Mouse (Mus musculus) embryonic stem cell, embryonic (primary cell): ENCODE measurements around the gene Slc38a4.

ENCODE experiments used
- CTCF ChIA-PET, 4 experiments: fragments of 300-600 bp in 2 of 4; fragments of 350-600 bp in 2 of 4; sonication (Branson Sonifier 250); formaldehyde crosslinking; loops; one replicate each; lab custom pipeline; 2022; ENCODE audit warnings: inconsistent platforms in 2 of 4; lab: Charles Lee
- POLR2A ChIA-PET, 4 experiments: fragments of 300-600 bp in 2 of 4; fragments of 350-600 bp in 2 of 4; sonication (Branson Sonifier 250); formaldehyde crosslinking; loops; one replicate each; lab custom pipeline; 2022; ENCODE audit warnings: antibody characterized with exemption in 4 of 4, inconsistent platforms in 1 of 4; lab: Charles Lee

The Slc38a4 gene

GRCm38 (mm10) chr15:97060973-97061372 lies 5.2 kb upstream of the Slc38a4 start:
- CTCF ChIA-PET: no interaction called here
- POLR2A ChIA-PET: interaction anchor here in 2 of 4 experiments (0.7 to 4.9 kb wide), 9 partner anchors 10 to 106 kb away, joined by 3 to 27 read pairs (median 9); no protein-coding TSS in a partner anchor

GRCm38 (mm10) chr15:97060571-97060970 lies 4.8 kb upstream of the Slc38a4 start:
- ChIA-PET POLR2A (interaction anchor here in 2 of 4 experiments (1.0 to 4.9 kb wide), 11 partner anchors 9 to 107 kb away, joined by 3 to 27 read pairs (median 9); no protein-coding TSS in a partner anchor), CTCF (interaction anchor here in 2 of 4 experiments (1.2 to 1.6 kb wide), 2 partner anchors 65 kb away, joined by 3 read pairs; no protein-coding TSS in a partner anchor)

- ChIA-PET CTCF (interaction anchor here in 2 of 4 experiments (0.6 to 1.6 kb wide), 3 partner anchors 22 to 66 kb away, joined by 3 read pairs; no protein-coding TSS in a partner anchor), POLR2A (interaction anchor here in 3 of 4 experiments (1.0 to 4.9 kb wide), 18 partner anchors 10 to 336 kb away, joined by 3 to 27 read pairs (median 8); no protein-coding TSS in a partner anchor)
Observed at GRCm38 (mm10) chr15:97060102-97060501, 4.3 kb upstream of the Slc38a4 start.

GRCm38 (mm10) chr15:97059071-97060041 lies 3.6 kb upstream of the Slc38a4 start:
- POLR2A ChIA-PET: interaction anchor here (0.7 to 4.9 kb wide), 43 partner anchors 8 to 567 kb away, joined by 3 to 27 read pairs (median 5); no protein-coding TSS in a partner anchor
- CTCF ChIA-PET: interaction anchor here in 2 of 4 experiments (0.6 to 1.6 kb wide), 6 partner anchors 21 to 507 kb away, joined by 3 to 5 read pairs (median 3); no protein-coding TSS in a partner anchor

GRCm38 (mm10) chr15:97054767-97055489 lies 828 bp downstream of the Slc38a4 start:
- CTCF ChIA-PET: interaction anchor here in 1 of 4 experiments (1.1 kb wide), 1 partner anchor 71 kb away, joined by 3 read pairs; no protein-coding TSS in a partner anchor
- POLR2A ChIA-PET: interaction anchor here in 2 of 4 experiments (0.5 to 2.8 kb wide), 19 partner anchors 8 to 948 kb away, joined by 3 to 18 read pairs (median 5); no protein-coding TSS in a partner anchor

DNA sequence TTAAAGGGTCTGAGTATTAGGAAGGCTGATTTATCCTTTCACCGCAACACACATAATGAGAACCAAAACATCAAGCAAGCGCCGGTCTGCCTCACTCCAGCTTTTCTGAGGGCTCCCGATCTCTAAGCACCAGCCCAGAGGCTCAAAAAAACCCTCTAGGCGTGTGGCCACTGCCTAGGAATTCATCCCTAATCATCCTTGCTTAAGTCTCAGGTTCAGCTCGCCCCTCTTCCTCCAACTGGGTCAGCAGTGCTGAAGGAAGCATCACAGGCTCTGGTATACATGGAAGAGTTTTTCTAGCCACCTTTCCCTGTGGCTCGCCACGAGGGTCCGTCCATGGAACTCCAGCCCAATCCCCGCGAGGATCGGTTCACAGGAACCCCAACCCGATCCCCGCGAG lies 1.6 kb downstream of the Slc38a4 start:
- CTCF ChIA-PET: no interaction called here
- POLR2A ChIA-PET: interaction anchor here in 2 of 4 experiments (1.1 to 2.8 kb wide), 9 partner anchors 9 to 71 kb away, joined by 3 to 16 read pairs (median 6); no protein-coding TSS in a partner anchor

- CTCF ChIA-PET: interaction anchor here in 1 of 4 experiments (0.5 kb wide), 1 partner anchor 1472 kb away, joined by 3 read pairs; no protein-coding TSS in a partner anchor
Observed at GRCm38 (mm10) chr15:97050436-97050835, 5.3 kb downstream of the Slc38a4 start.

DNA sequence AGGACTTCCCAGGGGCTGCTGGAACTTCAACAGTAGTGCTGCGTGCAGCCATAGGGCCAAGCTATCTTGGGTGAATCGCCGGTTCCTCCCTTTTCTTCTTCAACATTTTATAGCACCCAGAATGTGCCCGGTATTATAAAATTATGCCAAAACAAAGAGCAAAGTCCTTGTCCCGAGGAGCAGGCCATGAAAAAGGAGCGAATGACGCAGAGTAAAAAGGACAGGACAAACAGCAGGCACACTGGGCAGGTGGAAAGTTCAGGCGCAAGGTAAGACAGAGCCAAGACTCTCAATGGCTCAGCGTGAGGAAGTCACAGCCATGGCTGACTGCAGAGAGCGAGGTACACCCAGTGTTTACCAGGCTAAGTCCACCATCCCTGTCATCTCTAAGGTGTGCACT lies 5.7 kb downstream of the Slc38a4 start:
- POLR2A ChIA-PET: interaction anchor here in 3 of 4 experiments (0.6 to 4.8 kb wide), 16 partner anchors 9 to 502 kb away, joined by 3 to 37 read pairs (median 8); no protein-coding TSS in a partner anchor
- CTCF ChIA-PET: interaction anchor here in 1 of 4 experiments (1.1 kb wide), 1 partner anchor 102 kb away, joined by 3 read pairs; no protein-coding TSS in a partner anchor

More at GRCm38 (mm10) chr15:97050436-97050835, 5.3 kb downstream of the Slc38a4 start:
- POLR2A ChIA-PET: interaction anchor here in 3 of 4 experiments (0.6 to 4.8 kb wide), 15 partner anchors 8 to 503 kb away, joined by 3 to 37 read pairs (median 9); no protein-coding TSS in a partner anchor

DNA sequence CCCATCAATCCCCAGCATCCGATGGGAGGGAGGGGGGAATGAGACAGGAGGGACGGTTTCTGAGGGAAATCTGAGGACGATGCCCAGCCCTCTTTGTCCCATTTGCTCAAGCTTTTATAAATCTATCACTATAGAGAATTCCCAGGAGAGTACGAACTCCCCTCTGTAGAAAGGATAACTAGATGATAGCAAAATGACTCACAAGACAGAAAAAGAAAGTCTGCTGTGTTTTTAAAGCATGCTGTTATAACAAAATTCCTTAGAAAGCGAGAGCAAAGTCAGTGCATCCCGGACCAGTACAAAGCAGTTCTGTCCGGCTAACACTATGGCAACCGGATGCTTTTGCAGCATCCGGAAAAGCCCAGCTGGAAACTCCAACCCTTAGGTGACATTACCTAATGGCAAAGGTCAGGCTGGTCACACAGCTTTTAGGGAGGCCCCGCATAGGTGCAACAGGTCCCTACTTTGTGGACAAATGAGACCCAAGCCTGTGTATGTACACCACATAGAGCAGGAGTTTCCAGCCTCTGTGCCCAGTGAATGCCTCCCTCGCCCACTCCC lies 6.4 kb downstream of the Slc38a4 start:
- POLR2A ChIA-PET: interaction anchor here (0.6 to 4.8 kb wide), 19 partner anchors 9 to 544 kb away, joined by 3 to 37 read pairs (median 6); no protein-coding TSS in a partner anchor
- CTCF ChIA-PET: interaction anchor here in 1 of 4 experiments (1.1 kb wide), 1 partner anchor 101 kb away, joined by 3 read pairs; no protein-coding TSS in a partner anchor

DNA sequence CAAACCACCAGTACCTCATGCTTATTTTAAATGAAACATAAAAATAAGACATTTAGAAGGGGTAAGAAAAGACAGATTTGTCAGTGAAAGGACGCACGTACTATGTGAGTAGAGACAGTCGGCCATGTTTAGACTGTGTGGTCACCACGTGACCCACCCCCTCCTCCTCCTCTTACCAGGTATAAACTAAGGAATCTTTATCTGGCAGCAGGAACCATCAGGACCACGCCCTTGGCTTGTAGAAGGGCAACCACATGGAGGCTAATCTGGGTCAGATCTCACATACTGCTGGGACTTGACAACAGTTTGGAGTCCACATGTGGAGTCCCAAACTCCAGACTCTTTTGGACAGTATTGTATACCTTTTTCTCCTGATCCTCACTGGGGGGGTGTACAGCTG lies 7.5 kb downstream of the Slc38a4 start:
- ChIA-PET POLR2A (no interaction called here), CTCF (no interaction called here)

DNA sequence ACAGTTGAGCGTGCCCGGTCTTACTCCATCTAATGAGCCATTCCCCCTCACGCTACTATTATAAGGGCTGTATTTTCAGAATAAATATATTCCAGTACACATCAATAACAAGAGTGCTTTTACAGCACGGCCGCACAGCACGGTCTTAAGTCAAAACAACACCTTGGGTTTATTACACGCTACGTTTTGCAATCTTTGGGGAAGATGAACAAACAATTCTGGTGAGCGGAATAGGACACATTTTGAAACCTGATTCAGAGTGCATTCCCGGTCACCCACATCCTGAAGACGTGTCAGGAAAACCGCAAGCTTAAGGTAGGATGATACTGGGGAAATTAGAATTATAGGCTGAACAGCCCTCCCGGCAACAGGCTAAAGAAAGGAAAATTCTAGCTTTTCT lies 11.8 kb downstream of the Slc38a4 start:
- CTCF ChIA-PET: interaction anchor here in 1 of 4 experiments (0.7 kb wide), 1 partner anchor 16 kb away, joined by 3 read pairs; no protein-coding TSS in a partner anchor
- POLR2A ChIA-PET: interaction anchor here in 2 of 4 experiments (1.1 to 3.9 kb wide), 8 partner anchors 9 to 123 kb away, joined by 4 to 27 read pairs (median 9); partner anchors contain the start of gene Slc38a4 (in 1 of the 2)

DNA sequence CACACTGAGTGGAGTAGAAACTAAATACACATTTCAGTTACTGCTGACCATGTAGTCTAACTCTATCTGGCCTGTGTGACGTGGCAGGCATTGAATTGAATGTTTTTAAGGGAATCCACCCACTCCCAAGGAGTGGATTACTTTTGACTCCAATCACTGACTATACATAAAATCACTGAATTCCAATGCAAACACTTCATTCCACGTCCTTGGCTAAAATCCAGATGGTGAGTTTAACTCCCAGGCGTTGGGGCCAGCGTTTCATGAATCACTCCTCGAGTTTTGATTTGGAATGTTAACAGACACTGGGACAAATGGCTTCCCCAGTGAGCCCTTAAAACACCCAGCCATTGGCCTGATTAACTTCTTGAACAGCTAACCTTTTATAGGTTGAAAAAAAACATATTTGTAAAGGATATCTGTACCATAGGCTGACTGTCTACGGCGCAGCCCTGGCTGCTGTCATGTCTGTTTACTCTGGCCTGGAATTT lies 13.7 kb downstream of the Slc38a4 start:
- CTCF ChIA-PET: no interaction called here
- POLR2A ChIA-PET: interaction anchor here in 1 of 4 experiments (2.4 kb wide), 1 partner anchor 17 kb away, joined by 11 read pairs; no protein-coding TSS in a partner anchor

DNA sequence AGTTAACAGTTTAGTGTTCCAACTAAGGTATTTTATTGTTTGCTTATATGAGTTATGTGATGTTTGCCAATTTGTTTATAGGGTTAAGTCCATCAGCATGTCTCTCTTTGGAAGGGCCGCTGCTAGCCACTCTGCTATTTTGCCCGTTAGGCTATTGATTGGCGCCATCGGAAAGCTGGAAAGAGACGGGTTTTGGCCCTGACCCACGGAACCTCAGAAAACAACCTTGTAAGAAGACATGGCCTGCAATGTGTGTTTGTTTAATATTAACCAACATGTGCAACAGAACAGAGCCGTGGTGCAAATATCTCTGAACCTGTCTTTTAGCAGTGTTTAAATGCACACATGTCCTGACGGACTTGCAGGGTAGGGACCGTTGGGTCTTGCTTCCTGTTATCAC lies 14.6 kb downstream of the Slc38a4 start:
- ChIA-PET CTCF (interaction anchor here in 1 of 4 experiments (1.4 kb wide), 1 partner anchor 85 kb away, joined by 3 read pairs; no protein-coding TSS in a partner anchor), POLR2A (interaction anchor here in 2 of 4 experiments (0.8 to 3.1 kb wide), 10 partner anchors 9 to 126 kb away, joined by 3 to 21 read pairs (median 8); partner anchors contain the start of gene Slc38a4 (in 1 of the 2))

- POLR2A ChIA-PET: interaction anchor here (0.6 to 4.1 kb wide), 36 partner anchors 9 to 839 kb away, joined by 3 to 34 read pairs (median 4); partner anchors contain the start of gene Slc38a4 (in 2 of the 4)
- CTCF ChIA-PET: interaction anchor here in 3 of 4 experiments (0.6 to 1.3 kb wide), 6 partner anchors 22 to 1716 kb away, joined by 3 to 5 read pairs (median 3); no protein-coding TSS in a partner anchor
Observed at GRCm38 (mm10) chr15:97037710-97038109, 18.0 kb downstream of the Slc38a4 start.

DNA sequence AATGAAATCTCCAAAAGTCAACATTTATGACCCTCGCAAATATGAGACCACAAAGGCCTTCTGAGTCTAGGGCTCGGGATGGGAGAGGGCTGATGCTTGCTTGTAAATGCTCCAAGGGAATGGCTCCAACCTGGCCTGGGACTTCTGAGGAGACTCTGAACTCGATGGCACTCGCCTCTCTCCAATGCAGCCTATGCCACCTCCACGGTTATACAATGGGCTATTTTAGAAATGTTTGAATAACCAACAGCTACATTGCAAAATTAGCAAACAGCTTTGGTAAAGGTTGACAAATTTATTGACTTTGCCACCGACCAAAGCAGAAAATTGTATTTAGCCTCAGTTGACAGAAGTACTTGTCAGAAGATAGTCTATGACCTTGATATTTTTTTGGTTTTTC lies 19.9 kb downstream of the Slc38a4 start:
- ChIA-PET POLR2A (interaction anchor here in 3 of 4 experiments (0.6 to 4.1 kb wide), 14 partner anchors 7 to 600 kb away, joined by 3 to 34 read pairs (median 4); no protein-coding TSS in a partner anchor), CTCF (no interaction called here)

DNA sequence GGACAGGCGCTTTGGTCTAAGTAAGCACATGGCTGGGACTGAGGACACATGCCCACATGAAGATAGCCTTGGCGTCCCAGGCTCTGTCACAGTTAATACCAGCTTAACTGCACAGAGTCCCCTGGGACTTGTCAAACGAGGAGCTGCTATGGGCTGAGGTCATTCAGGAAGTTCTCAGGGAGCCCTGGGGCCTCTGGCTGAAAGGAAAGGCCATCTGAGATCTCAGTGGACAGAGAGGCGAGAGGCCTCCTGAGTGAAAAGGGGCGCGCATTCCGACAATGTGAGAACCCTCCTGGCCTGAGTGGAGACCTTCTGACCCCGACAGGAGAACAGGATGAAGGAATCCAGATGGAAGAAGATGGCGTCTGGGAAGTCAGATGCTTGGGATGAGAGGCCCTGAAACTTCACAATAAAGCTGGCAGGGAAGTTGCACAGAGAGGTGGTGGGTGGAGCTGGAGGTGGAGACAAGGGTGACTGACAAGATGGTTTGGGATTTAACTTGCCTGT lies 22.2 kb downstream of the Slc38a4 start:
- ChIA-PET CTCF (no interaction called here), POLR2A (interaction anchor here (0.5 to 2.4 kb wide), 11 partner anchors 8 to 744 kb away, joined by 3 to 6 read pairs (median 3); no protein-coding TSS in a partner anchor)
